Comparison of ENCODE assay signal across 22 mouse cellular contexts in genomic region chr15:83309878-83310277, GRCm38 (mm10). TPM values are rescaled to one million over a fixed set of nuclear protein-coding genes. Genes with fewer than 3 reads are reported as not detected.
A peak's percentile ranks its signal among the peaks of the same experiment; 100 is the strongest.
DNase-seq lines count a peak whose midpoint lies in the region; ATAC-seq and TF ChIP-seq lines count a peak whose summit lies in the region.
"Had no signal": no experiment of that assay in that cellular context is flagged by ENCODE, and none has a peak within 500 bp of the region (broad histone marks: within the 10 kb centered on the region; RNA-seq: fewer than 3 reads in every experiment).

No protein-coding gene starts in this region.

- intact Hi-C loops in gastrocnemius, postnatal 36 days (cut with DNase I) = no loop called here

- TF ChIP-seq RAD21 in CH12.LX (IDR thresholded peaks at IDR 0.05; ENCODE audit: low read depth, low read length) = no peak

- 88% methylated on average over 5 of the region's 5 CpGs for WGBS in liver, embryonic 12.5 days (ENCODE audit: insufficient replicate concordance)
- 89% methylated on average over 5 of the region's 5 CpGs for WGBS in liver, embryonic 11.5 days
- WGBS in liver, embryonic 13.5 days (ENCODE audit: insufficient replicate concordance) = 83% methylated on average over 5 of the region's 5 CpGs

- H3K36me3 ChIP-seq in liver, embryonic 12.5 days = peaks cover 75% of the 10 kb centered on the region
- peaks cover 17% of the 10 kb centered on the region; the same call in 1 of the 2 replicates for H3K36me3 ChIP-seq in liver, embryonic 11.5 days (ENCODE audit: control insufficient read depth, insufficient read depth, low read length)
- H3K36me3 ChIP-seq in liver, embryonic 13.5 days = peaks cover 66% of the 10 kb centered on the region
- H3K36me3 ChIP-seq in CH12.LX (replicated peaks in 1 of 2; ENCODE audit: control insufficient read depth in 1 of 2, insufficient read depth in 1 of 2, low read length in 1 of 2) = peaks cover 55 to 77% of the 10 kb centered on the region in 2 experiments

- H3K9me3 ChIP-seq in liver, embryonic 12.5 days (replicated peaks) = no peaks in the 10 kb centered on the region
- H3K9me3 ChIP-seq in liver, embryonic 11.5 days (ENCODE audit: control insufficient read depth, low read length) = no peaks in the 10 kb centered on the region
- H3K9me3 ChIP-seq in liver, embryonic 13.5 days (replicated peaks) = no peaks in the 10 kb centered on the region
- no peaks in the 10 kb centered on the region for H3K9me3 ChIP-seq in CH12.LX (replicated peaks; ENCODE audit: low read length)
- H3K9me3 ChIP-seq: G1E had no signal

- in situ Hi-C loops in CH12.LX (cut with MboI; ENCODE audit: low pct_ligation_motif_present, low pct_unique_long_range_greater_than_20kb, low sequenced_read_pairs) = loop anchor here (5.0 kb wide), 1 partner anchor 98 kb away; no protein-coding TSS in a partner anchor

- TF ChIP-seq EP300 in CH12.LX (IDR thresholded peaks at IDR 0.05; ENCODE audit: low read length) = peak; percentile 50

- peaks cover 33% of the 10 kb centered on the region for H3K4me1 ChIP-seq in liver, embryonic 12.5 days
- 0 out of 2 replicates have a peak, but pooled peaks cover 2% of the 10 kb centered on the region for H3K4me1 ChIP-seq in liver, embryonic 11.5 days (replicated peaks; ENCODE audit: control insufficient read depth, insufficient read depth, low read length)
- H3K4me1 ChIP-seq in liver, embryonic 13.5 days (replicated peaks) = peaks cover 40% of the 10 kb centered on the region
- H3K4me1 ChIP-seq in CH12.LX (ENCODE audit: control insufficient read depth in 1 of 2, insufficient read depth in 2 of 2) = peaks cover 5 to 25% of the 10 kb centered on the region in 2 experiments; a peak in 3 of 4 replicates

- H3K27me3 ChIP-seq in liver, embryonic 12.5 days (replicated peaks) = no peaks in the 10 kb centered on the region
- H3K27me3 ChIP-seq in liver, embryonic 11.5 days (replicated peaks; ENCODE audit: control insufficient read depth, insufficient read depth, low read length) = no peaks in the 10 kb centered on the region
- no peaks in the 10 kb centered on the region for H3K27me3 ChIP-seq in liver, embryonic 13.5 days
- H3K27me3 ChIP-seq in CH12.LX (replicated peaks) = no peaks in the 10 kb centered on the region
- H3K27me3 ChIP-seq: Patski had no signal

- no peak for TF ChIP-seq CTCF in CH12.LX (conservative IDR thresholded peaks at IDR 0.05 in 1 of 2, IDR thresholded peaks at IDR 0.05 in 1 of 2; ENCODE audit: low read depth in 2 of 2, low read length in 2 of 2)

- H3K9ac ChIP-seq in liver, embryonic 12.5 days = no peak overlapping the region
- no peak overlapping the region for H3K9ac ChIP-seq in liver, embryonic 11.5 days (ENCODE audit: low read depth, low read length)
- H3K9ac ChIP-seq in liver, embryonic 13.5 days = no peak overlapping the region
- no peak overlapping the region for H3K9ac ChIP-seq in CH12.LX (ENCODE audit: insufficient read depth, low read depth)

- DNase-seq in liver, embryonic 11.5 days (ENCODE audit: low spot score) = no peak
- DNase-seq in liver, embryonic 13.5 days = no peak
- DNase-seq in liver (no peak), CH12.LX (ENCODE audit: extremely low read depth) (peak; percentile 41)
- DNase-seq in gastrocnemius, postnatal 36 days = no peak
- DNase-seq: adrenal gland, adult 2 months; adrenal gland, adult 8-10 months; adrenal gland, postnatal 10 days; adrenal gland, postnatal 14 days; adrenal gland, postnatal 25 days; adrenal gland, postnatal 36 days; B cell, adult 2 months; cerebellum, adult 11 months; cerebellum, adult 11-12 months; cerebellum, adult 18-20 months; cerebellum, adult 2 months had no signal

- H3K4me3 ChIP-seq in liver, embryonic 12.5 days = no peak overlapping the region
- no peak overlapping the region for H3K4me3 ChIP-seq in liver, embryonic 11.5 days (ENCODE audit: low read depth, low read length)
- H3K4me3 ChIP-seq in liver, embryonic 13.5 days (replicated peaks) = no peak overlapping the region
- no peak overlapping the region for H3K4me3 ChIP-seq in CH12.LX (replicated peaks in 1 of 3; ENCODE audit: low read depth in 2 of 3, low read length in 2 of 3, poor library complexity in 1 of 3)

- no peaks in the 10 kb centered on the region for H3K79me2 ChIP-seq in CH12.LX (replicated peaks; ENCODE audit: control insufficient read depth, extremely low read depth, insufficient read depth, poor library complexity, severe bottlenecking)

- dilution Hi-C loops in CH12.LX (cut with MboI; ENCODE audit: extremely low pct_ligation_motif_present, extremely low pct_unique_long_range_greater_than_20kb, low sequenced_read_pairs) = no loop called here

- TF ChIP-seq POLR2A in CH12.LX (IDR thresholded peaks at IDR 0.05; ENCODE audit: low read depth, low read length) = no peak

- H3K4me2 ChIP-seq in liver, embryonic 12.5 days = no peak overlapping the region
- H3K4me2 ChIP-seq in liver, embryonic 11.5 days = no peak overlapping the region
- H3K4me2 ChIP-seq in liver, embryonic 13.5 days = no peak overlapping the region
- no peak overlapping the region for H3K4me2 ChIP-seq in CH12.LX (ENCODE audit: insufficient read depth, low read depth, poor library complexity, severe bottlenecking)

- H3K27ac ChIP-seq in liver, embryonic 12.5 days = 0 out of 2 replicates have a peak overlapping the region, but pooled peaks have one; percentile 15
- no peak overlapping the region for H3K27ac ChIP-seq in liver, embryonic 11.5 days (ENCODE audit: low read depth, low read length)
- peak overlapping the region; percentile 20; the same call in 1 of the 2 replicates for H3K27ac ChIP-seq in liver, embryonic 13.5 days
- no peak overlapping the region for H3K27ac ChIP-seq in CH12.LX (ENCODE audit: insufficient read depth, low read depth)

- ATAC-seq in liver, embryonic 12.5 days = no peak
- no peak for ATAC-seq in liver, embryonic 11.5 days (replicated peaks; ENCODE audit: low FRiP score)
- no peak for ATAC-seq in liver, embryonic 13.5 days (ENCODE audit: low read depth)
- ATAC-seq: activated CD4-positive, CD25-positive, alpha-beta regulatory T cell, adult 4 months; CD4-positive, CD25-positive, alpha-beta regulatory T cell, adult 4 months; Patski had no signal

TF ChIP-seq in CH12.LX, 34 proteins besides CTCF, POLR2A, EP300 and RAD21:
- TF ChIP-seq BHLHE40 (IDR thresholded peaks at IDR 0.05; ENCODE audit: low read depth, low read length) = peak; percentile 30; the same call in 1 of the 2 replicates
- 0 out of 2 replicates have a peak, but pooled peaks have one; percentile 39 for TF ChIP-seq MYC (IDR thresholded peaks at IDR 0.05; ENCODE audit: low read depth, low read length)
- peak; percentile 40; the same call in 1 of the 2 replicates for TF ChIP-seq TCF12 (IDR thresholded peaks at IDR 0.05; ENCODE audit: low read depth, low read length)
- no peak for TF ChIP-seq ZNF384 (IDR thresholded peaks at IDR 0.05; ENCODE audit: low read depth, low read length)
- TF ChIP-seq POLR2AphosphoS2 (IDR thresholded peaks at IDR 0.05; ENCODE audit: low read depth, low read length) = no peak
- 0 out of 2 replicates have a peak, but pooled peaks have one; percentile 33 for TF ChIP-seq MAX (IDR thresholded peaks at IDR 0.05; ENCODE audit: low read length)
- peak; percentile 57 for TF ChIP-seq ETS1 (conservative IDR thresholded peaks at IDR 0.05; ENCODE audit: low read depth, low read length)

RNA-seq across cellular contexts. Expression of gene Arfgap3, which starts 40.2 kb away (rescaled TPM):
- polyA plus RNA-seq in liver, embryonic 12.5 days (2016; fragmentation: Nextera tagmentation; extraction: Ambion mirVana) = 16.2 and 19.9 TPM in 2 replicates
- 26.3 and 26.7 TPM in 2 replicates for polyA plus RNA-seq in liver, embryonic 11.5 days (2014; fragmentation: Nextera tagmentation; extraction: Ambion mirVana)
- polyA plus RNA-seq in liver, embryonic 13.5 days (2015; fragmentation: Nextera tagmentation; extraction: Ambion mirVana) = 15.2 and 16.2 TPM in 2 replicates
- total RNA-seq in CH12.LX (2012; rRNA removed) = 21.7 and 23.7 TPM in 2 replicates
- total RNA-seq in CH12.LX (2014; rRNA removed) = 17.9 and 20.3 TPM in 2 replicates
- polyA plus RNA-seq in CH12.LX (2012; ENCODE audit: insufficient read length, low read depth) = 11.0 and 13.8 TPM in 2 replicates
- total RNA-seq in gastrocnemius, postnatal 36 days (2021) = 1 to 10 TPM; 5.7 to 6.1 TPM

RNA-seq across cellular contexts. Expression of gene A4galt, which starts 58.3 kb away (rescaled TPM):
- polyA plus RNA-seq in liver, embryonic 12.5 days (2016; fragmentation: Nextera tagmentation; extraction: Ambion mirVana) = 0.08 TPM in 2 replicates
- 0.12 TPM in 1 of 2 replicates, not detected in the other for polyA plus RNA-seq in liver, embryonic 11.5 days (2014; fragmentation: Nextera tagmentation; extraction: Ambion mirVana)
- 0.05 and 0.07 TPM in 2 replicates for polyA plus RNA-seq in liver, embryonic 13.5 days (2015; fragmentation: Nextera tagmentation; extraction: Ambion mirVana)
- total RNA-seq in CH12.LX (2012; rRNA removed) = 23.6 and 29.8 TPM in 2 replicates
- total RNA-seq in CH12.LX (2014; rRNA removed) = 14.8 and 15.9 TPM in 2 replicates
- 11.2 and 11.4 TPM in 2 replicates for polyA plus RNA-seq in CH12.LX (2012; ENCODE audit: insufficient read length, low read depth)
- total RNA-seq in gastrocnemius, postnatal 36 days (2021) = 1 to 10 TPM; 2.4 to 3.5 TPM
- total RNA-seq: MEL had no signal
- polyA plus RNA-seq: activated CD4-positive, CD25-positive, alpha-beta regulatory T cell, adult 4 months; CD4-positive, CD25-positive, alpha-beta regulatory T cell, adult 4 months; G1E had no signal

Comparison
In these comparisons a context has a peak if more than half of its experiments do, and no peak if none do; other contexts are left out.
1. H3K27ac ChIP-seq: peak in liver, embryonic 12.5 days (single experiment) and liver, embryonic 13.5 days (single experiment); none in liver, embryonic 11.5 days (single experiment) and CH12.LX (single experiment).
2. RNA of gene A4galt, which starts 58.3 kb away (polyA plus RNA-seq): 11.2 to 11.4 TPM in CH12.LX; 0.12 TPM in liver, embryonic 11.5 days, 0.08 TPM in liver, embryonic 12.5 days and 0.05 to 0.07 TPM in liver, embryonic 13.5 days; every median in the first group is over 10 times any median in the second.